In genomic region chr5:86063501-86063900, GRCm38 (mm10) we compare ENCODE assay signal across 10 mouse cellular contexts. TPM values are rescaled to one million over a fixed set of nuclear protein-coding genes. Genes with fewer than 3 reads are reported as not detected.
DNase-seq lines count a peak whose midpoint lies in the region; ATAC-seq and TF ChIP-seq lines count a peak whose summit lies in the region.
"Had no signal": no experiment of that assay in that cellular context is flagged by ENCODE, and none has a peak within 500 bp of the region (broad histone marks: within the 10 kb centered on the region; RNA-seq: fewer than 3 reads in every experiment).

No protein-coding gene starts in this region.

- DNase-seq in heart, postnatal 36 days: no peak
- DNase-seq in thymus, adult 2 months: no peak
- DNase-seq in gastrocnemius, postnatal 14 days: no peak
- DNase-seq in thymus, postnatal 14 days: no peak
- DNase-seq: adrenal gland, adult 8-10 months had no signal

- intact Hi-C loops in heart, postnatal 36 days (cut with DNase I): loop anchor here (10.0 kb wide), 2 partner anchors 351 to 741 kb away; partner anchors contain the start of gene Ythdc1
- intact Hi-C loops in gastrocnemius, postnatal 14 days (cut with DNase I; ENCODE audit: low total_unique reads): no loop called here

- H3K4me3 ChIP-seq in heart, embryonic 13.5 days: peak overlapping the region; percentile 91
- peak overlapping the region; percentile 89 for H3K4me3 ChIP-seq in E14TG2a.4 (replicated peaks; ENCODE audit: low read length)
- peak overlapping the region; percentile 92 for H3K4me3 ChIP-seq in forebrain, embryonic 15.5 days
- H3K4me3 ChIP-seq in thymus, adult 2 months (ENCODE audit: control insufficient read depth, insufficient read depth, low read length): no peak overlapping the region

- no peak for ATAC-seq in heart, embryonic 13.5 days (ENCODE audit: extremely low read depth, insufficient number of reproducible peaks, low FRiP score, low TSS enrichment)
- no peak for ATAC-seq in forebrain, embryonic 15.5 days (replicated peaks)
- peak; percentile 9 for ATAC-seq in megakaryocyte-erythroid progenitor cell, adult 5-6 weeks (replicated peaks; ENCODE audit: low FRiP score, low TSS enrichment, poor library complexity, severe bottlenecking)
- ATAC-seq: CD4-positive, CD25-positive, alpha-beta regulatory T cell, adult 4 months had no signal

- H3K36me3 ChIP-seq in heart, embryonic 13.5 days: peaks cover 7% of the 10 kb centered on the region; the same call in 1 of the 2 replicates
- H3K36me3 ChIP-seq in E14TG2a.4 (ENCODE audit: insufficient read depth, low read length): peaks cover 12% of the 10 kb centered on the region
- no peaks in the 10 kb centered on the region for H3K36me3 ChIP-seq in forebrain, embryonic 15.5 days
- H3K36me3 ChIP-seq in thymus, adult 2 months (ENCODE audit: control insufficient read depth, insufficient read depth, low read length): no peaks in the 10 kb centered on the region; the same call in 1 of the 2 replicates

- H3K4me1 ChIP-seq in heart, embryonic 13.5 days: peaks cover 24% of the 10 kb centered on the region
- H3K4me1 ChIP-seq in E14TG2a.4 (replicated peaks; ENCODE audit: low read depth, low read length): peaks cover 40% of the 10 kb centered on the region
- peaks cover 16% of the 10 kb centered on the region for H3K4me1 ChIP-seq in forebrain, embryonic 15.5 days
- H3K4me1 ChIP-seq in thymus, adult 2 months (replicated peaks; ENCODE audit: control insufficient read depth, insufficient read depth, low read length): peaks cover 9% of the 10 kb centered on the region

- no peaks in the 10 kb centered on the region for H3K27me3 ChIP-seq in heart, embryonic 13.5 days (replicated peaks)
- no peaks in the 10 kb centered on the region for H3K27me3 ChIP-seq in E14TG2a.4 (ENCODE audit: insufficient read depth, low read length)
- no peaks in the 10 kb centered on the region for H3K27me3 ChIP-seq in forebrain, embryonic 15.5 days
- no peaks in the 10 kb centered on the region for H3K27me3 ChIP-seq in thymus, adult 2 months (ENCODE audit: control insufficient read depth, insufficient read depth, low read length)

- no peak overlapping the region for H3K9ac ChIP-seq in heart, embryonic 13.5 days
- H3K9ac ChIP-seq in forebrain, embryonic 15.5 days (replicated peaks): no peak overlapping the region

- H3K9me3 ChIP-seq in heart, embryonic 13.5 days: no peaks in the 10 kb centered on the region
- no peaks in the 10 kb centered on the region for H3K9me3 ChIP-seq in E14TG2a.4 (ENCODE audit: low read length)
- no peaks in the 10 kb centered on the region for H3K9me3 ChIP-seq in forebrain, embryonic 15.5 days

- TF ChIP-seq POLR2A in thymus, adult 2 months (IDR thresholded peaks at IDR 0.05; ENCODE audit: control insufficient read depth, extremely low read depth, insufficient read depth, low read length, poor library complexity): no peak

- H3K27ac ChIP-seq in heart, embryonic 13.5 days (replicated peaks): no peak overlapping the region
- H3K27ac ChIP-seq in forebrain, embryonic 15.5 days (replicated peaks): no peak overlapping the region
- H3K27ac ChIP-seq in thymus, adult 2 months (ENCODE audit: control insufficient read depth, insufficient read depth, low read length): no peak overlapping the region

- 74% methylated on average over 1 of the region's 1 CpGs for WGBS in heart, embryonic 13.5 days
- WGBS in forebrain, embryonic 15.5 days: 91% methylated on average over 1 of the region's 1 CpGs
- WGBS in thymus, adult 2 months: 80% methylated on average over 1 of the region's 1 CpGs

- peak overlapping the region; percentile 89 for H3K4me2 ChIP-seq in heart, embryonic 13.5 days
- H3K4me2 ChIP-seq in forebrain, embryonic 15.5 days (replicated peaks): peak overlapping the region; percentile 53

- TF ChIP-seq CTCF in E14TG2a.4 (conservative IDR thresholded peaks at IDR 0.05; ENCODE audit: low read length): no peak
- no peak for TF ChIP-seq CTCF in thymus, adult 2 months (IDR thresholded peaks at IDR 0.05; ENCODE audit: borderline replicate concordance, control insufficient read depth, extremely low read depth, insufficient read depth, low read length, poor library complexity)

RNA-seq across cellular contexts. Expression of gene Cenpc1, which starts 1.9 kb away (rescaled TPM):
- 22.5 and 24.3 TPM in 2 replicates for polyA plus RNA-seq in heart, embryonic 13.5 days (2015; fragmentation: Nextera tagmentation; extraction: Ambion mirVana)
- total RNA-seq in heart, postnatal 36 days (2021): 1 to 10 TPM; 5.3 to 5.4 TPM
- 44.7 and 46.8 TPM in 2 replicates for polyA plus RNA-seq in forebrain, embryonic 15.5 days (2015; fragmentation: Nextera tagmentation; extraction: Ambion mirVana)
- total RNA-seq in megakaryocyte-erythroid progenitor cell, adult 5-6 weeks (2014; fragmentation: Nextera tagmentation): 43.1 and 43.7 TPM in 2 replicates
- 38.9 and 69.7 TPM in 2 replicates for total RNA-seq in megakaryocyte-erythroid progenitor cell, adult 5-6 weeks (2017)
- 8.9 and 12.2 TPM in 2 replicates for polyA plus RNA-seq in thymus, adult 2 months (2012; rRNA removed)
- total RNA-seq in gastrocnemius, postnatal 14 days (2021): 1 to 10 TPM; 5.3 to 6.2 TPM

RNA-seq across cellular contexts. Expression of gene Stap1, which starts 8.0 kb away (rescaled TPM):
- 0.10 and 0.32 TPM in 2 replicates for polyA plus RNA-seq in heart, embryonic 13.5 days (2015; fragmentation: Nextera tagmentation; extraction: Ambion mirVana)
- total RNA-seq in heart, postnatal 36 days (2021): under 1 TPM; 0.14 to 0.76 TPM
- 0.25 and 0.38 TPM in 2 replicates for polyA plus RNA-seq in forebrain, embryonic 15.5 days (2015; fragmentation: Nextera tagmentation; extraction: Ambion mirVana)
- 12.0 and 15.9 TPM in 2 replicates for total RNA-seq in megakaryocyte-erythroid progenitor cell, adult 5-6 weeks (2014; fragmentation: Nextera tagmentation)
- total RNA-seq in megakaryocyte-erythroid progenitor cell, adult 5-6 weeks (2017): 25.4 and 29.2 TPM in 2 replicates
- polyA plus RNA-seq in thymus, adult 2 months (2012; rRNA removed): 14.0 and 15.5 TPM in 2 replicates
- total RNA-seq in gastrocnemius, postnatal 14 days (2021): under 1 TPM; 0.29 to 0.33 TPM

Comparison
In these comparisons a context has a peak if more than half of its experiments do, and no peak if none do; other contexts are left out.
1. RNA of gene Cenpc1, which starts 1.9 kb away (total RNA-seq): 38.9 to 69.7 TPM in megakaryocyte-erythroid progenitor cell, adult 5-6 weeks; 5.3 to 6.2 TPM in gastrocnemius, postnatal 14 days and 5.3 to 5.4 TPM in heart, postnatal 36 days; every median in the first group is over 4 times any median in the second.
2. RNA of gene Stap1, which starts 8.0 kb away (total RNA-seq): 12.0 to 29.2 TPM in megakaryocyte-erythroid progenitor cell, adult 5-6 weeks; 0.14 to 0.76 TPM in heart, postnatal 36 days and 0.29 to 0.33 TPM in gastrocnemius, postnatal 14 days; every median in the first group is over 4 times any median in the second.